Mouse (Mus musculus): Measurements from ENCODE around the gene Camkv. TPM values are rescaled to one million over a fixed set of nuclear protein-coding genes. Genes with fewer than 3 reads are reported as not detected.
A peak's percentile ranks its signal among the peaks of the same experiment; 100 is the strongest.

Camkv gene
- polyA plus RNA-seq, 1 experiment = 459 TPM

DNA sequence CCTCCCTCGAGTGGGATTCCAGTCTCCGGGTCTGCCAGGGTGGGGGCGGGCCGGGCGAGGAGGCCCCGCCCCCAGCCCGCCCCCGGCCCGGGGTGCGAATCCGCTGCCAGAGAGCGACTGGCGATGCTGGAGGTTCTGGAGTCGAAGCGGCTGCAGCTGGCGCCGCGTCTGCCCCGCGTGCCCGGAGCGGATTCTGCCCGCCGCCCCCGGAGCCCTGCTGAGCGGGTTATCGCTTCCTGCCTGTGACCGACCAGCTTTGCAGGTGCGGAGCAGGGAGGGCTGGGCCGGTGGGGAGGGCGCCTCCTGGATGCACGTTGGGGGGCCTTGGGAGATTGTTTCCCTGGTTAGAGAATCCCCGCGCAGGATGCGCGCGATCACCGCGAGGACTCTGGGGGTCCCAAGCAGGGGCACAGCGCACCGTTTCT lies 328 bp downstream of the Camkv start:
- H3K27ac ChIP-seq (ENCODE audit: insufficient read depth, low read length) = peak overlapping the region; percentile 83
- H3K4me3 ChIP-seq (ENCODE audit: insufficient read depth, low read length) = peak overlapping the region; percentile 87

DNA sequence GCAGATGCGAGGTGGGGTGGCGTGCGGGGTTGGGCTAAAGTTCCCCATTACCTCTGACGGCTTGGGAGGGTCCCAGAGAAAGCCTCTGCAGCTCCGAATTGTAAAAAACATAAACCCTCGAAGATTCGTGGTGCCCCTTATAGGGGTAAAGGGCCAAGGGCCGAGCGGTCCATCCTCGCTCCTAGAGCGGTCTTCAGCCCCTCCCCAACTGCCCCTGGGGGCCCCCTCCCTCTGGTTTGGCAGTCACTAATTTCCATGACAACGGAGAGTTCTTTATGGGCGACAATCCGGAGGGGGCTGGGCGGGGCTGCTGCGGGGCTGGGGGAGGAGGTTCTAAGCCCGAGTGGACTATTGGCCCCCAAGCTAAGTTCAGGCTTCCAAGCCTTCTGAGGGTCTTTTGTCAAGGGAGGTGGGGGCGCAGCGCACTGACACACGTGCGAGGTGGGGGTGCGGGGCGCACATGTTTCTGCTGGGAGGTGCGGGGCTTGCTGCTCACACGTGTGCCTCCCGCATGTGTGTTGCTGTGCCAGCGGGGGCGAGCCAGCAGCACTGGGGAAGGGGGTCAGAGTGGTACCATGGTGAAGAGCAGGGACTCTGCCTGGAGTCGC lies 845 bp downstream of the Camkv start:
- peak overlapping the region; percentile 83 for H3K27ac ChIP-seq (ENCODE audit: insufficient read depth, low read length)
- peak overlapping the region; percentile 87 for H3K4me3 ChIP-seq (ENCODE audit: insufficient read depth, low read length)
- TF ChIP-seq CTCF (IDR thresholded peaks at IDR 0.05; ENCODE audit: extremely low read depth, insufficient read depth, low read length) (no peak), POLR2A (IDR thresholded peaks at IDR 0.05; ENCODE audit: extremely low read depth, insufficient read depth, low read length) (no peak)
- H3K4me1 ChIP-seq (ENCODE audit: control insufficient read depth, insufficient read depth, low read length) = peaks cover 14% of the 10 kb centered on the region

More for the DNA sequence above, 328 bp downstream of the Camkv start:
- peaks cover 14% of the 10 kb centered on the region for H3K4me1 ChIP-seq (ENCODE audit: control insufficient read depth, insufficient read depth, low read length)
- TF ChIP-seq POLR2A (IDR thresholded peaks at IDR 0.05; ENCODE audit: extremely low read depth, insufficient read depth, low read length) (no peak), CTCF (IDR thresholded peaks at IDR 0.05; ENCODE audit: extremely low read depth, insufficient read depth, low read length) (no peak)

DNA sequence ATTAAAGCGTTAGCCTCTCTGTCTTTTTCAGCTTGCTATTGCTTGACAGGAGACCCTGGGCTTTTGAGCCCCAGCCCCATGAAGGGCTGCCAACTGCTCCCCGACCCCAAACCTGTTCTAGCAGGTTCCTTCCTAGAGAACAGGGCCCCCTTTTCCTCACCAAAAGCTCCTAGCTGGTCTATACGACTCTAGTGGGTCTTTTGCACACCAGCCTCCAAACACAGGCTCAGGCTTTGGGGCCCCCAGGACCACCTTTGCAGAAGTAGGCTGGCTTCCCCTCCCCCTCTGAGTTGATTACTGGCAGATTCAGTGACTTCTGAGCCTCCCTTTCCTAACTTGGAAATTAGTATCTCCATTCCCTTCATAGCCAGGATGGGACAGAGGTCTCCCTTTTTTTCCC lies 1.4 kb downstream of the Camkv start:
- peak overlapping the region; percentile 80 for H3K27ac ChIP-seq (ENCODE audit: insufficient read depth, low read length)
- TF ChIP-seq POLR2A (IDR thresholded peaks at IDR 0.05; ENCODE audit: extremely low read depth, insufficient read depth, low read length) (no peak), CTCF (IDR thresholded peaks at IDR 0.05; ENCODE audit: extremely low read depth, insufficient read depth, low read length) (no peak)
- peaks cover 14% of the 10 kb centered on the region for H3K4me1 ChIP-seq (ENCODE audit: control insufficient read depth, insufficient read depth, low read length)
- peak overlapping the region; percentile 87 for H3K4me3 ChIP-seq (ENCODE audit: insufficient read depth, low read length)

DNA sequence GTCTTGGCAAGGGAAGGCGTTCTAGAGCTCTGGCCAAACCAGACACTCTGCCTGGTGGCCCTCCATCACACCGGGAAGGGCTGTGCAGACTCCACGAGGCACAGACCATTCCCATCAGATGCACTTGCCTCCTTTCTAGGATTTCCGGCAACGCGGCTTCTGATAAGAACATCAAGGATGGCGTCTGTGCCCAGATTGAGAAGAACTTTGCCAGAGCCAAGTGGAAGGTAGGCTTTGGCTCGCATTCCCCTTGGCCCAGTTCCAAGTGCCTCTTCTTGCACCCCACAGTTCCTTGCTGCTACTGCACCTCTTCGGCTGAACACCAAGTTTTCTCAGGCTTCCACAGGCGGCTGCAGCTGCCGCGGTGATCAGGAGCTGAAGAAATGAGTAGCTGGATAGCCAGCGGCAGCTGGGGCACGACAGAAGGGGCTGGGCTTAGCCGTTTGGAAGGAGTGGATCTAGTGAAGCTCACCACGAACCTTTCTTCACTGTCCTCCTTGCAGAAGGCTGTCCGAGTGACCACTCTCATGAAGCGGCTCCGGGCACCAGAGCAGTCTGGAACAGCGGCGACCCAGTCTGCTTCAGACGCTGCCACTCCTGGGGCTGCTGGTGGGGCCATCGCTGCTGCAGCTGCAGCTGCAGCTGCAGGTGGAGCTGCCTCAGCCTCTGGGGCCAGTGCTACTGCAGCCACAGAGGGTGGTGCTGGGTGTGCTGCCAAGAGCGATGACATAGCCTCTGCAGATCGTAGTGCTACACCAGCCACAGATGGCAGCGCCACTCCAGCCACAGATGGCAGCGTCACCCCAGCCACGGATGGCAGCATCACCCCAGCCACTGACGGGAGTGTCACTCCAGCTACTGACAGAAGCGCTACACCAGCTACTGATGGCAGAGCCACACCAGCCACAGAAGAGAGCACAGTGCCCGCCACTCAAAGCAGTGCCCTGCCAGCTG lies 12.0 kb downstream of the Camkv start:
- Histone ChIP-seq H3K4me3 (ENCODE audit: insufficient read depth, low read length) (no peak overlapping the region), H3K4me1 (ENCODE audit: control insufficient read depth, insufficient read depth, low read length) (no peaks in the 10 kb centered on the region), H3K27ac (ENCODE audit: insufficient read depth, low read length) (no peak overlapping the region; the same call in 1 of the 2 replicates)
- TF ChIP-seq POLR2A (IDR thresholded peaks at IDR 0.05; ENCODE audit: extremely low read depth, insufficient read depth, low read length) (no peak), CTCF (IDR thresholded peaks at IDR 0.05; ENCODE audit: extremely low read depth, insufficient read depth, low read length) (no peak)

DNA sequence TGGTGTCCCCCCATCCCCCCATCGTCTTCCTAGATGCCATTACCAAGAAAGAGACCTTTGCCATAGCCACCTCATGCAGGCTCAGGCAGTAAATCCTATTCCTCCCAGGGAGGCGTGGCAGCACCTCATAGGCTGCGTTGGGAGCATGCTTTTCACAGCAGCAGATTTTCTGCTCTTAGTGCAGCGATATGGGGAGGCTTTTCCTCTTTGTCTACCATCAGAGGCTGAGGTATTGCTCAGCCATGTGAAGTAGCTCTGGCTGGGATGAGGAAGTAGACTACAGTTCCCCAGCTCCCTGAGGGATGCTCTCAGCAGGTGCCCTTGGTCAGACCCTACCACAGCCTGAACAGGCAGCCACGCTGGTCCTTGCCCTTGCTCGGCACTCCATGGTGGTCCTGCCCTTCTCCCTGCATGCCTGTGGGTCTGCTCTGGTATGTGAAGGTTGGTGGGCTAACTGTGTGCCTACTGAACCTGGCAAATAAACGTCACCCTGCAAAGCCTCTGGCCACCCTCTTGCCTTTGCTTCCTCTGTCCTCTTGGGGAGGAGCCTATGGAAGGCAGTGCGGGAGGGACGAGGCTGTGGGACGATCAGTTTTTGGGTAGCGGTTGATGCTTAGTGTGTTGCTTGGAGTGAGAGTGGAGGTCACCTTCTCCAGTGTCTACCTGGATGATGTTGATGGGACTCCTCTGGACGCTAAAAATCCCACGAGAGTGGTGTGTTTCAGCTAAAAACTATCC lies 13.9 kb downstream of the Camkv start:
- H3K4me3 ChIP-seq (ENCODE audit: insufficient read depth, low read length) = no peak overlapping the region
- TF ChIP-seq CTCF (IDR thresholded peaks at IDR 0.05; ENCODE audit: extremely low read depth, insufficient read depth, low read length) (no peak), POLR2A (IDR thresholded peaks at IDR 0.05; ENCODE audit: extremely low read depth, insufficient read depth, low read length) (no peak)
- no peak overlapping the region for H3K27ac ChIP-seq (ENCODE audit: insufficient read depth, low read length)
- no peaks in the 10 kb centered on the region for H3K4me1 ChIP-seq (ENCODE audit: control insufficient read depth, insufficient read depth, low read length)

DNA sequence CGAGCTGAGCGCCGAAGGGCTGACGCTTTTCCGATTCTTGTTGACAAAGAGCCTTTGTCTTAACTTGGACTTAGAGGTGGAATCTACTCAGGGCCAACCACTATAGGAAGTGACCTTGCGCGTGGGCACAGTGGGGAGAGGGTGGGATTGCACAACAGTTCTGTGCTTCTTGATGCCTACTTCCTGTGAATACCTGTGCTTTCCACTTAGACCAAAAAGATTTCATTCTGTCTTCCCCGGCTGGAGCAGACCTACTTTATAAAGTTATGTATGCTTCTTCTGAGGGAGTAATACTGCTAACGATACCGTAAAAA lies 14.4 kb downstream of the Camkv start, which contains the start of gene Traip:
Gene Traip, plus strand, starts transcription at position 215 of the 314 bp plus-strand sequence.
- H3K4me3 ChIP-seq (ENCODE audit: insufficient read depth, low read length) = peak within 1 kb of the TSS; percentile 33
- no peaks in the 10 kb centered on the region for H3K4me1 ChIP-seq (ENCODE audit: control insufficient read depth, insufficient read depth, low read length)
- TF ChIP-seq POLR2A (IDR thresholded peaks at IDR 0.05; ENCODE audit: extremely low read depth, insufficient read depth, low read length) (no peak), CTCF (IDR thresholded peaks at IDR 0.05; ENCODE audit: extremely low read depth, insufficient read depth, low read length) (no peak)
- no peak within 1 kb of the TSS for H3K27ac ChIP-seq (ENCODE audit: insufficient read depth, low read length)

DNA sequence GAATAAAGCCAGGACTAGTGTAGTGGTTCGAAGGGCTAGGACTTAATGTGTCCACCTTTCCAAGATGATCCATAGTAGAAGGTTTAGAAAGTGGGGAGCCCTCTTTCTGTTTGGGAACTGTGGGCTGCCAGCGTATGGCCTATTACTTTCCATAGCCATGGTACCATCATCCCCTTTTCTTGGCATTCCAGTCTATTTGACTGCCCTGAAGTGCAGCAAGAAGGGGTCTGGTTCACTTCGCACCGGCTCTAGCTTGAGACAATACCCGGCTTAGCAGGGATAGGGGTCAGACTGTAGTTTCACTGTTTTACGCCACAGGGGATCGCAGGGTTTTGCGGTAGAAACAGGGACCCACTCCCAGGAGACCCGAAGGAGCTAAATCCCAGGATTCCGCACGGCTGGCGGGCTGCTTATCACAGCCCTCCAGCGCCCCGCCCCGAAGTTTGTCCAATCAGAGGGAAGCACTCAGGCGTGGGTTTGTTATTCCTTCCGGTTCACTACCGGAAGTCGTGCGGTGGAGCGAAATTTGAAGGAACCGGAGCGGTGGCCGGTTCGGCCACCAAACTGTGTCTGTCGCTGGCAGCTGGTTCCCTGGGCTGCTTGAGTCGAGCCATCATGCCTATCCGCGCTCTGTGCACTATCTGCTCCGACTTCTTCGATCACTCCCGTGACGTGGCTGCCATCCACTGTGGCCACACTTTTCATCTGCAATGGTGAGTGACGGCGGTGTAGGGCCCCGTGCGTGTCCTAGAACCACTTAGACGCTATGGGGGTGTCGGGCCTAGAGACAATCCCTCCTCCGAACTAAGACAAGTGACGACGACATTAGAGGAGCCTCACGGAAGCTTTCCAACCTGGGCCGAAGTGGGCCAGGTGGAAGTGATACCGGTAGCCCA lies 15.2 kb downstream of the Camkv start:
- TF ChIP-seq CTCF (IDR thresholded peaks at IDR 0.05; ENCODE audit: extremely low read depth, insufficient read depth, low read length) (no peak), POLR2A (IDR thresholded peaks at IDR 0.05; ENCODE audit: extremely low read depth, insufficient read depth, low read length) (peak; percentile 86)
- Histone ChIP-seq H3K4me1 (ENCODE audit: control insufficient read depth, insufficient read depth, low read length) (no peaks in the 10 kb centered on the region), H3K27ac (ENCODE audit: insufficient read depth, low read length) (no peak overlapping the region), H3K4me3 (ENCODE audit: insufficient read depth, low read length) (peak overlapping the region; percentile 33)

DNA sequence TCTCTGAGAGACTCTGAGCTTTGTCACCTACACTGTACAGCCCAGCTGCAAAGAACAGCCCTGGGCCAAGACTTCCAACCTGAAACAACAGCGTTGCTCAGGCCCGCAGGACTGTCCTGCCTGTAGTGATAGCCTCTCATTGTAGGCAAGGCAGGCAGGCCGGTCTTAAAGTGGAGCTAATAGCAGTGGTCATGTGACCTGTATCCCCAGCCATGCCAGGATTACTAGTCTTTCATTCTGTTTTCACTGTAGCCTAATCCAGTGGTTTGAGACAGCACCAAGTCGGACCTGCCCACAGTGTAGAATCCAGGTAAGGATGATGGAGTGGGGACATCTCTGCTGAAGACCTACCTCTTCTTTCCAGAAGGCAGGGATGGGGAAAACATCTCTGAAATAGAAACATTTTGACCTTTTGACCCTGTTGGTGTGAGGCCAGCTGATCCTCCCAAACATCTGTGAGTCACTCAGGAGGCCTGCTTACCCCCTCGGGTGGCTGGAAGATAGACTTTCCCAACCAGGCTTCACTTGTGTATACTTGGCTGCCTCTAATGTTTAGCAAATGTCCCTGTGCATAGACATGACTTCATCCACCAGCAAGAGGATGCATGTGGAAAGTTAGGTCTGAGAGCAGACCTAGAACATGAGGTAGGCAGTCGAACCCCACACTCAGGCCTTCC lies 20.3 kb downstream of the Camkv start:
- TF ChIP-seq POLR2A (IDR thresholded peaks at IDR 0.05; ENCODE audit: extremely low read depth, insufficient read depth, low read length) = no peak
- TF ChIP-seq CTCF (IDR thresholded peaks at IDR 0.05; ENCODE audit: extremely low read depth, insufficient read depth, low read length) = no peak
- Histone ChIP-seq H3K4me1 (ENCODE audit: control insufficient read depth, insufficient read depth, low read length) (no peaks in the 10 kb centered on the region), H3K27ac (ENCODE audit: insufficient read depth, low read length) (no peak overlapping the region), H3K4me3 (ENCODE audit: insufficient read depth, low read length) (no peak overlapping the region)
